Mouse (Mus musculus) hematopoietic multipotent progenitor cell, adult 10-12 weeks (in vitro differentiated cells): ENCODE data around the gene Hist1h3c. TPM values are rescaled to one million over a fixed set of nuclear protein-coding genes. Genes with fewer than 3 reads are reported as not detected.

Experiments
- polyA plus RNA-seq: library from polyadenylated mRNA; stranded (reverse); fragments of >175 nt; gene quantifications from 2 replicates; pipeline ENCODE4 v1.2.3, GENCODE M21; 2012; ENCODE audit warnings: low replicate concordance

The Hist1h3c gene
- polyA plus RNA-seq, 1 experiment: 4.8 TPM

Other genes starting within 250 kb of the Hist1h3c start
- 10.6 and 15.4 TPM in 2 replicates for gene Hist1h4h, start 214.6 kb downstream of the Hist1h3c start, polyA plus RNA-seq
- gene Hist1h2af, start 211.7 kb downstream of the Hist1h3c start, polyA plus RNA-seq: 44.2 and 69.4 TPM in 2 replicates
- 1.6 and 7.3 TPM in 2 replicates for gene Hist1h3g, start 210.2 kb downstream of the Hist1h3c start, polyA plus RNA-seq
- gene Hist1h2bh, start 202.2 kb downstream of the Hist1h3c start, polyA plus RNA-seq: 0.36 and 0.54 TPM in 2 replicates
- gene Hist1h3f, start 201.6 kb downstream of the Hist1h3c start, polyA plus RNA-seq: 2.4 and 2.8 TPM in 2 replicates
- gene Hist1h4f, start 194.0 kb downstream of the Hist1h3c start, polyA plus RNA-seq: 3.8 and 7.2 TPM in 2 replicates
- 0.55 and 0.68 TPM in 2 replicates for gene Hist1h1d, start 192.3 kb downstream of the Hist1h3c start, polyA plus RNA-seq
- gene Hist1h3e, start 183.2 kb downstream of the Hist1h3c start, polyA plus RNA-seq: 3.2 and 3.6 TPM in 2 replicates
- 4.8 and 7.7 TPM in 2 replicates for gene Hist1h2ae, start 174.4 kb downstream of the Hist1h3c start, polyA plus RNA-seq
- 4.5 and 23.6 TPM in 2 replicates for gene Hist1h2bg, start 174.2 kb downstream of the Hist1h3c start, polyA plus RNA-seq
- gene Hist1h2bf, start 171.4 kb downstream of the Hist1h3c start, polyA plus RNA-seq: 2.0 and 4.0 TPM in 2 replicates
- gene Hist1h2ad, start 171.2 kb downstream of the Hist1h3c start, polyA plus RNA-seq: 2.4 and 2.6 TPM in 2 replicates
- 0.33 and 1.7 TPM in 2 replicates for gene Hist1h3d, start 169.8 kb downstream of the Hist1h3c start, polyA plus RNA-seq
- 12.3 and 12.6 TPM in 2 replicates for gene Hist1h4d, start 164.0 kb downstream of the Hist1h3c start, polyA plus RNA-seq
- 1.4 and 1.7 TPM in 2 replicates for gene Hist1h2be, start 124.5 kb downstream of the Hist1h3c start, polyA plus RNA-seq
- gene Hist1h1e, start 123.0 kb downstream of the Hist1h3c start, polyA plus RNA-seq: 5.6 and 11.8 TPM in 2 replicates
- 0.80 and 1.2 TPM in 2 replicates for gene Hist1h2ac, start 61.7 kb downstream of the Hist1h3c start, polyA plus RNA-seq
- 10.2 and 11.3 TPM in 2 replicates for gene Hist1h2bc, start 61.4 kb downstream of the Hist1h3c start, polyA plus RNA-seq
- not detected in 2 replicates for gene Hist1h1t, start 49.8 kb downstream of the Hist1h3c start, polyA plus RNA-seq
- 2.4 and 2.5 TPM in 2 replicates for gene Hist1h4c, start 47.1 kb downstream of the Hist1h3c start, polyA plus RNA-seq
- gene Hfe, start 34.7 kb downstream of the Hist1h3c start, polyA plus RNA-seq: 12.7 and 34.4 TPM in 2 replicates
- 26.1 and 77.9 TPM in 2 replicates for gene Hist1h1c, start 6.8 kb downstream of the Hist1h3c start, polyA plus RNA-seq
- gene Hist1h2bb, start 1.1 kb upstream of the Hist1h3c start, polyA plus RNA-seq: 3.5 and 6.0 TPM in 2 replicates
- 4.8 and 6.2 TPM in 2 replicates for gene Hist1h2ab, start 5.5 kb upstream of the Hist1h3c start, polyA plus RNA-seq
- 4.0 TPM in 1 of 2 replicates, not detected in the other for gene Hist1h3b, start 6.7 kb upstream of the Hist1h3c start, polyA plus RNA-seq
- 4.4 and 10.3 TPM in 2 replicates for gene Hist1h4b, start 11.4 kb upstream of the Hist1h3c start, polyA plus RNA-seq
- 5.9 and 9.4 TPM in 2 replicates for gene Hist1h4a, start 15.6 kb upstream of the Hist1h3c start, polyA plus RNA-seq
- gene Hist1h3a, start 16.8 kb upstream of the Hist1h3c start, polyA plus RNA-seq: 1.4 and 5.7 TPM in 2 replicates
- 0.40 and 0.81 TPM in 2 replicates for gene Hist1h1a, start 18.1 kb upstream of the Hist1h3c start, polyA plus RNA-seq
- gene Trim38, start 24.3 kb upstream of the Hist1h3c start, polyA plus RNA-seq: not detected in 2 replicates
- not detected in 2 replicates for gene Slc17a2, start 61.4 kb upstream of the Hist1h3c start, polyA plus RNA-seq
- gene Slc17a3, start 93.8 kb upstream of the Hist1h3c start, polyA plus RNA-seq: not detected in 2 replicates
- gene Slc17a1, start 122.1 kb upstream of the Hist1h3c start, polyA plus RNA-seq: not detected in 2 replicates
- not detected in 2 replicates for gene Slc17a4, start 169.4 kb upstream of the Hist1h3c start, polyA plus RNA-seq
- not detected in 2 replicates for gene Hist1h2ba, start 188.6 kb upstream of the Hist1h3c start, polyA plus RNA-seq
- gene Hist1h2aa, start 188.9 kb upstream of the Hist1h3c start, polyA plus RNA-seq: not detected in 2 replicates
- gene Scgn, start 245.6 kb upstream of the Hist1h3c start, polyA plus RNA-seq: not detected in 2 replicates